Comparison of ENCODE assay signal across 13 mouse cellular contexts in genomic region chr12:79967491-79968255, GRCm38 (mm10).
DNase-seq lines count a peak whose midpoint lies in the region; ATAC-seq and TF ChIP-seq lines count a peak whose summit lies in the region.
"Had no signal": no experiment of that assay in that cellular context is flagged by ENCODE, and none has a peak within 500 bp of the region (broad histone marks: within the 10 kb centered on the region; RNA-seq: fewer than 3 reads in every experiment).

No protein-coding gene starts in this region.

- no peak for ATAC-seq in kidney, embryonic 14.5 days (ENCODE audit: low FRiP score, low TSS enrichment)
- ATAC-seq in heart, embryonic 15.5 days (replicated peaks; ENCODE audit: insufficient number of reproducible peaks, insufficient read depth, low FRiP score, low read depth) = no peak
- ATAC-seq: forebrain, postnatal 0 days; midbrain, embryonic 16.5 days; Patski had no signal

- H3K9me3 ChIP-seq in kidney, embryonic 14.5 days (ENCODE audit: control insufficient read depth, low read length) = no peaks in the 10 kb centered on the region
- H3K9me3 ChIP-seq in heart, embryonic 15.5 days (replicated peaks) = no peaks in the 10 kb centered on the region

- H3K4me2 ChIP-seq in kidney, embryonic 14.5 days (replicated peaks; ENCODE audit: low read depth, low read length) = no peak overlapping the region
- H3K4me2 ChIP-seq in heart, embryonic 15.5 days = no peak overlapping the region

- 84% methylated on average over 11 of the region's 11 CpGs for WGBS in kidney, adult 2 months
- WGBS in kidney, embryonic 14.5 days = 59% methylated on average over 11 of the region's 11 CpGs
- 58% methylated on average over 11 of the region's 11 CpGs for WGBS in heart, embryonic 15.5 days

- TF ChIP-seq CTCF in kidney, adult 2 months (conservative IDR thresholded peaks at IDR 0.05; ENCODE audit: insufficient read depth, insufficient read length, low read depth, low read length) = no peak

- TF ChIP-seq POLR2A in kidney, adult 2 months (IDR thresholded peaks at IDR 0.05; ENCODE audit: low read depth, low read length) = no peak

- H3K36me3 ChIP-seq in kidney, adult 2 months (ENCODE audit: control insufficient read depth, insufficient read depth, low read length) = no peaks in the 10 kb centered on the region
- no peaks in the 10 kb centered on the region for H3K36me3 ChIP-seq in kidney, embryonic 14.5 days (ENCODE audit: control insufficient read depth, insufficient read depth, low read length)
- H3K36me3 ChIP-seq in heart, embryonic 15.5 days = no peaks in the 10 kb centered on the region

- H3K4me1 ChIP-seq in kidney, adult 2 months (ENCODE audit: control insufficient read depth, insufficient read depth, low read length) = peaks cover 16% of the 10 kb centered on the region
- H3K4me1 ChIP-seq in kidney, embryonic 14.5 days (ENCODE audit: control insufficient read depth, insufficient read depth, low read length) = peaks cover 77% of the 10 kb centered on the region
- H3K4me1 ChIP-seq in brown adipose tissue, adult 24 weeks (ENCODE audit: control insufficient read depth, insufficient read depth, insufficient read length, low read length) = peaks cover 50% of the 10 kb centered on the region
- H3K4me1 ChIP-seq in heart, embryonic 15.5 days (replicated peaks) = peaks cover 62% of the 10 kb centered on the region

- no peaks in the 10 kb centered on the region for H3K27me3 ChIP-seq in kidney, adult 2 months (replicated peaks; ENCODE audit: control insufficient read depth, insufficient read depth, low read length)
- no peaks in the 10 kb centered on the region for H3K27me3 ChIP-seq in kidney, embryonic 14.5 days (ENCODE audit: control insufficient read depth, insufficient read depth, low read length)
- H3K27me3 ChIP-seq in heart, embryonic 15.5 days = no peaks in the 10 kb centered on the region
- H3K27me3 ChIP-seq: Patski had no signal

- H3K27ac ChIP-seq in kidney, adult 2 months (ENCODE audit: insufficient read depth, low read depth, low read length) = 0 out of 2 replicates have a peak overlapping the region, but pooled peaks have one; percentile 27
- H3K27ac ChIP-seq in kidney, embryonic 14.5 days (ENCODE audit: low read depth, low read length) = no peak overlapping the region
- H3K27ac ChIP-seq in brown adipose tissue, adult 24 weeks (replicated peaks; ENCODE audit: low read depth, low read length) = peak overlapping the region; percentile 19
- H3K27ac ChIP-seq in heart, embryonic 15.5 days = peak overlapping the region; percentile 73
- H3K27ac ChIP-seq: liver, embryonic 14.5 days had no signal

- peak; percentile 60 for DNase-seq in cerebellum, adult 11-12 months
- no peak for DNase-seq in cerebellum, postnatal 10 days
- no peak for DNase-seq in kidney, adult 2 months
- no peak for DNase-seq in right cerebral cortex, postnatal 25 days
- no peak for DNase-seq in frontal cortex, postnatal 25 days (ENCODE audit: low spot score in 2 of 2)
- DNase-seq: kidney, postnatal 4 days had no signal

- H3K4me3 ChIP-seq in kidney, adult 2 months (ENCODE audit: insufficient read depth, low read depth, low read length) = no peak overlapping the region
- no peak overlapping the region for H3K4me3 ChIP-seq in kidney, embryonic 14.5 days (ENCODE audit: low read length)
- no peak overlapping the region for H3K4me3 ChIP-seq in brown adipose tissue, adult 24 weeks (ENCODE audit: insufficient read depth, low read depth, low read length)
- H3K4me3 ChIP-seq in heart, embryonic 15.5 days = no peak overlapping the region

- H3K9ac ChIP-seq in kidney, embryonic 14.5 days (ENCODE audit: low read depth, low read length) = no peak overlapping the region
- H3K9ac ChIP-seq in heart, embryonic 15.5 days = no peak overlapping the region; the same call in 1 of the 2 replicates
- H3K9ac ChIP-seq: forebrain, postnatal 0 days; liver, embryonic 14.5 days had no signal
